Mouse (Mus musculus) ES-E14 (cell line): ENCODE measurements at regions not wholly inside any gene's neighbourhood (a gene's known extent, or its start where the extent isn't known, plus 50 kb on each side); places are given as distances from the start of the nearest gene placed in this dataset.

ENCODE experiments used
- HCFC1 ChIP-seq: IDR thresholded peaks from 2 replicates; pipeline ENCODE4 v1.6.1; 2012; ENCODE audit warnings: low read length, inconsistent platforms, borderline replicate concordance; ENCODE audit not compliant: insufficient read depth
- ZC3H11A ChIP-seq: IDR thresholded peaks from 2 replicates; pipeline ENCODE4 v1.6.1; 2012; ENCODE audit warnings: low read depth, mild to moderate bottlenecking, inconsistent platforms, low read length, borderline replicate concordance

DNA sequence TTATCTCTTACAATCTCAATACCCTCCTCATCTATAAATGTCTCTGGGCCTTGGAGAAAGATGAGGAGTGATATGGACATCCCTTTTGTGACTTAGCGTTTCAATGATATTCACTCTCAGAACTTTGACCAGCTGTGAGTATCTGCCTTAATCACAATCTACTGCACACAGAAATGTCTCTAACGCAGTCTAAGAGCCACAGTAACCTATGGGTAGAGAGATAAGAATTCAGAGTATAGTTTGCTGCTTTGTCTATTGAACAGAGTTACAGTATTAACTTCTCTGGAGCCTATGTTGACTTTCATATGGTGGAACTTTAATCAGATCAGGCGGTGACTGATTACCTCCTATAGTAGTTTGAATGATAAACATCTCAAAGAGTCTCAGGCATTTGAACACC is 573.8 kb downstream of the Nova1 start:
- TF ChIP-seq ZC3H11A (no peak), HCFC1 (no peak)
